Mouse (Mus musculus): ENCODE data around the gene Map3k11. TPM values are rescaled to one million over a fixed set of nuclear protein-coding genes. Genes with fewer than 3 reads are reported as not detected.

Map3k11 gene
- polyA plus RNA-seq, 1 experiment = 20.2 TPM

DNA sequence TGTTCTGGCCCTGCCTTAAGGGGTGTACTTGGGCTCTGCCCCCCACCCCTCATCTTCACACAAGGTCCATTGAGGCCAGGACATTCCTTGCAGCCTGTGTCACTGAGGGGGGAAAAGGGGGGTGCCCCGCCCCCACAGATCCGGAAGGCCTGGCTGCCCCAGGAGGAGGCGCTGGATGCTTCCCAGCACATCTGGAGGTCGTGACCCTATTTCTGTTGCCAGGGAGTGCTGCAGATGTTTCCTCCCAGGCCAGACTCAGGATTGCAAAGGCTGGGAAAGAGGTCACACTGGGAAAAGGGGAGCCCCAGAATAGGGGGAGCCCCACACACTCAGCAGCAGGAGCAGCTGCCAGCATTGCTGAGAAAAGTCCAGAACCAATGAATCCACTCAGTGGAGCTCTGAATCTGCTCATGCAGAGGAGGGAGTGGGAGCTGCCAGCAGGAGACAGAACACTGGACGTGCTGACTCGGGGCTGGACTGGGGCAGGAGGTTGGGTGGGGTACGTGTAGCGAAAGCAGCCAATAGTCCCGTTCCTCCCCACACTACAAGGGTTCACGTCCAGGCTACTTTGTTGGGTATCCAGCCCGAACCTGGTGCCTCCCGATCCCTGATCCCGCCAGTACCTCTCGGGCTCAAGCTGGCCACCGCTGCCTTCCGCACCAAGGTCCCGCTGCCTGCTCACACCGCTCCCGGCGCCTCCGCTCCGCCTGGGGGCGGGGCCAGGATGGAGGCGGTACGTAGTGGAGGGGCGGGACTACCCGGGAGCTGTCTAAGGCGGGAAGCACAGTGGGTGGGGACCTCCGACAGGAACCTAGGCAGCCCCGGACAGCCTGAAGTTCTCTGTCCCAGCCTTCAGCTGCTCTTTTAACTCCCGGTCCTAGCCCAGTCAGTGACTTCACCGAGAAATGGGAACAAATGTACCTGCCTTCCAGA, 25.3 kb upstream of the Map3k11 start, which contains the start of gene Sipa1:
Gene Sipa1, minus strand, starts transcription at position 727 of the 933 bp plus-strand sequence.
- peaks cover 90% of the 10 kb centered on the region for H3K4me1 ChIP-seq (ENCODE audit: control insufficient read depth)
- peaks cover 96% of the 10 kb centered on the region for H3K36me3 ChIP-seq (ENCODE audit: control insufficient read depth)

DNA sequence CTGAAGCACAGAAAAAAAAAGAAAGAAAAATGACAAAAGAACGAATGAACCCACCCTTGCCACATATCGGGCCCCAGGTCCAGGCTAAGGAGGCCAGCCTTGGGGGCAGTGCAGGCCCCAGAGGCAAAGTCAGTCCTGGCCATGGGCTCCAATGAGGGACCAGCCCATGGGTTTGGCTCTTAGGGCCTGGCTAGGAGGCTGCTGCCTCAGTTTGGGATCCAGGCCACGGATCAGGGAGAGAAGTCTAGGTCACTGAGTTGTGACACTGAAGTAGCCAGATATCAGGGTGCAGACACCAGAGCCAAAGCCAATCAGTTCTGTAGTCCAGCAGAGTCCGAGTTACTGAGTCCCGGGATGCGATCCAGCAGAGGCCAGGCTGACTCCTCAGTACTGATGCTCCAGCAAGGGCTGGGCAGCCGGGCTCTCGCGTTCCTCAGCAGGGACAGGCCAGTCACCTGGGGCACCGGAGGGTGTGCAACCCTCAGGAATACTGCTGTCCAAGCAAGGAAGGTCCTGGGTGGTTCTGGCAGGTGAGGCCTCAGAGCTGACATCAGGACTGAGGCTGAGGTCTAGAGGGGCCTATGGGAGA, 23.8 kb upstream of the Map3k11 start:
- Histone ChIP-seq H3K4me1 (ENCODE audit: control insufficient read depth) (peaks cover 96% of the 10 kb centered on the region), H3K4me3 (replicated peaks) (peak overlapping the region; percentile 75), H3K36me3 (ENCODE audit: control insufficient read depth) (peaks cover 96% of the 10 kb centered on the region)

More for the DNA sequence above, 25.3 kb upstream of the Map3k11 start, which contains the start of gene Sipa1:
- H3K9me3 ChIP-seq (ENCODE audit: control insufficient read depth, low read length) = peaks cover 9% of the 10 kb centered on the region
- TF ChIP-seq TAL1 (IDR thresholded peaks at IDR 0.05; ENCODE audit: low read length) = no peak
- TF ChIP-seq GATA1 (IDR thresholded peaks at IDR 0.05; ENCODE audit: low read length) = no peak
- no peaks in the 10 kb centered on the region for H3K27me3 ChIP-seq (ENCODE audit: control insufficient read depth)
- peak within 1 kb of the TSS; percentile 75 for H3K4me3 ChIP-seq (replicated peaks)

GRCm38 (mm10) chr19:5665465-5665864, 23.1 kb upstream of the Map3k11 start:
- TF ChIP-seq GATA1 (IDR thresholded peaks at IDR 0.05; ENCODE audit: low read length) (peak; percentile 82), TAL1 (IDR thresholded peaks at IDR 0.05; ENCODE audit: low read length) (peak; percentile 88)
- no peaks in the 10 kb centered on the region for H3K27me3 ChIP-seq (ENCODE audit: control insufficient read depth)
- H3K9me3 ChIP-seq (ENCODE audit: control insufficient read depth, low read length) = peaks cover 9% of the 10 kb centered on the region
- peaks cover 89% of the 10 kb centered on the region for H3K4me1 ChIP-seq (ENCODE audit: control insufficient read depth)
- H3K4me3 ChIP-seq (replicated peaks) = peak overlapping the region; percentile 75
- peaks cover 96% of the 10 kb centered on the region for H3K36me3 ChIP-seq (ENCODE audit: control insufficient read depth)

More for the DNA sequence above, 23.8 kb upstream of the Map3k11 start:
- no peaks in the 10 kb centered on the region for H3K27me3 ChIP-seq (ENCODE audit: control insufficient read depth)
- TF ChIP-seq GATA1 (IDR thresholded peaks at IDR 0.05; ENCODE audit: low read length) (no peak), TAL1 (IDR thresholded peaks at IDR 0.05; ENCODE audit: low read length) (no peak)
- H3K9me3 ChIP-seq (ENCODE audit: control insufficient read depth, low read length) = peaks cover 9% of the 10 kb centered on the region

- Histone ChIP-seq H3K36me3 (ENCODE audit: control insufficient read depth) (peaks cover 96% of the 10 kb centered on the region), H3K4me1 (ENCODE audit: control insufficient read depth) (peaks cover 80% of the 10 kb centered on the region), H3K4me3 (replicated peaks) (peak overlapping the region; percentile 75), H3K9me3 (ENCODE audit: control insufficient read depth, low read length) (peaks cover 9% of the 10 kb centered on the region), H3K27me3 (ENCODE audit: control insufficient read depth) (no peaks in the 10 kb centered on the region)
- TF ChIP-seq GATA1 (IDR thresholded peaks at IDR 0.05; ENCODE audit: low read length) (no peak), TAL1 (IDR thresholded peaks at IDR 0.05; ENCODE audit: low read length) (no peak)
Measured at GRCm38 (mm10) chr19:5666386-5666785, 22.2 kb upstream of the Map3k11 start.

GRCm38 (mm10) chr19:5668372-5668771, 20.2 kb upstream of the Map3k11 start:
- Histone ChIP-seq H3K9me3 (ENCODE audit: control insufficient read depth, low read length) (peaks cover 9% of the 10 kb centered on the region), H3K36me3 (ENCODE audit: control insufficient read depth) (peaks cover 98% of the 10 kb centered on the region), H3K4me3 (replicated peaks) (no peak overlapping the region), H3K4me1 (ENCODE audit: control insufficient read depth) (peaks cover 65% of the 10 kb centered on the region), H3K27me3 (ENCODE audit: control insufficient read depth) (no peaks in the 10 kb centered on the region)
- TF ChIP-seq GATA1 (IDR thresholded peaks at IDR 0.05; ENCODE audit: low read length) (no peak), TAL1 (IDR thresholded peaks at IDR 0.05; ENCODE audit: low read length) (no peak)

GRCm38 (mm10) chr19:5680432-5680831, 8.1 kb upstream of the Map3k11 start:
- Histone ChIP-seq H3K4me3 (replicated peaks) (no peak overlapping the region), H3K36me3 (ENCODE audit: control insufficient read depth) (peaks cover 99% of the 10 kb centered on the region), H3K4me1 (ENCODE audit: control insufficient read depth) (peaks cover 16% of the 10 kb centered on the region), H3K9me3 (ENCODE audit: control insufficient read depth, low read length) (no peaks in the 10 kb centered on the region; the same call in 1 of the 2 replicates), H3K27me3 (ENCODE audit: control insufficient read depth) (no peaks in the 10 kb centered on the region)
- TF ChIP-seq TAL1 (IDR thresholded peaks at IDR 0.05; ENCODE audit: low read length) = no peak

GRCm38 (mm10) chr19:5684236-5684635, 4.3 kb upstream of the Map3k11 start:
- H3K27me3 ChIP-seq (ENCODE audit: control insufficient read depth) = no peaks in the 10 kb centered on the region
- peaks cover 47% of the 10 kb centered on the region for H3K4me1 ChIP-seq (ENCODE audit: control insufficient read depth)
- TF ChIP-seq TAL1 (IDR thresholded peaks at IDR 0.05; ENCODE audit: low read length) (no peak), GATA1 (IDR thresholded peaks at IDR 0.05; ENCODE audit: low read length) (no peak)
- peaks cover 81% of the 10 kb centered on the region for H3K36me3 ChIP-seq (ENCODE audit: control insufficient read depth)
- no peak overlapping the region for H3K4me3 ChIP-seq (replicated peaks)
- no peaks in the 10 kb centered on the region for H3K9me3 ChIP-seq (ENCODE audit: control insufficient read depth, low read length)

GRCm38 (mm10) chr19:5684985-5685384, 3.6 kb upstream of the Map3k11 start:
- H3K27me3 ChIP-seq (ENCODE audit: control insufficient read depth) = no peaks in the 10 kb centered on the region
- TF ChIP-seq GATA1 (IDR thresholded peaks at IDR 0.05; ENCODE audit: low read length) (no peak), TAL1 (IDR thresholded peaks at IDR 0.05; ENCODE audit: low read length) (no peak)
- H3K4me1 ChIP-seq (ENCODE audit: control insufficient read depth) = peaks cover 52% of the 10 kb centered on the region
- H3K4me3 ChIP-seq (replicated peaks) = no peak overlapping the region
- peaks cover 76% of the 10 kb centered on the region for H3K36me3 ChIP-seq (ENCODE audit: control insufficient read depth)
- no peaks in the 10 kb centered on the region for H3K9me3 ChIP-seq (ENCODE audit: control insufficient read depth, low read length)

DNA sequence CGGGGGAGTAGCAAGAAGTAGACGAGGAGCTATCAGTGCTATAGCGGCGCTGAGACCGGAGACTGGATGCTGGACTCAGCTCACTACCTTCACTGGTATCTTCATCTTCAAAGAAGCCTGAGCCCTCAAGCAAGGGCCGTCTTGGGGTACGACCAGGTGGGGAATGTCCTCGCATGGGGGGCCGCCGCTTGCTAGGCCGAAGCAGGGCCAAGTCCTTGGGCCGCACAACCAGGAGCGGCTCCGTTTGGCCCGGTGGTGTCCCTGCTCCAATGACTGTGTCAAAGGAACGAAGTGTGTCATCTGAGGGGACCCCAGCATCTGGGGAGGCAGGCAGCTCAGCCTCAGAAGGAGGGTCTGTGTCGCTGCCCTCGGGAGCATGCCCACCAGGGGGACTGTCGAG, 3.1 kb upstream of the Map3k11 start:
- peaks cover 57% of the 10 kb centered on the region for H3K4me1 ChIP-seq (ENCODE audit: control insufficient read depth)
- no peaks in the 10 kb centered on the region for H3K9me3 ChIP-seq (ENCODE audit: control insufficient read depth, low read length)
- no peaks in the 10 kb centered on the region for H3K27me3 ChIP-seq (ENCODE audit: control insufficient read depth)
- H3K4me3 ChIP-seq (replicated peaks) = no peak overlapping the region
- TF ChIP-seq GATA1 (IDR thresholded peaks at IDR 0.05; ENCODE audit: low read length) (no peak), TAL1 (IDR thresholded peaks at IDR 0.05; ENCODE audit: low read length) (no peak)
- H3K36me3 ChIP-seq (ENCODE audit: control insufficient read depth) = peaks cover 76% of the 10 kb centered on the region

Measured in erythroblast, embryonic 14.5 days (primary cell).